Mouse (Mus musculus) hindbrain, embryonic 11.5 days (tissue): ENCODE measurements at regions not wholly inside any gene's neighbourhood (a gene's known extent, or its start where the extent isn't known, plus 50 kb on each side); places are given as distances from the start of the nearest gene placed in this dataset.
A peak's percentile ranks its signal among the peaks of the same experiment; 100 is the strongest.

Source experiments
- ATAC-seq: fragments of 200-750 bp; cut with Nextera tagmentation; 2 replicates; pipeline ENCODE4 v1.8.0; 2017; ENCODE audit warnings: mild to moderate bottlenecking, moderate TSS enrichment, moderate library complexity; ENCODE audit not compliant: low FRiP score
- DNase-seq: peaks from one replicate; pipeline ENCODE4 v3.0.0-alpha.2; 2015; ENCODE audit warnings: low spot score
- H3K27ac ChIP-seq: fragments of 300-500 bp; sonication (generic); 2 replicates; pipeline ENCODE4 v1.5.1; 2014; ENCODE audit warnings: mild to moderate bottlenecking, low read depth, low read length
- H3K27me3 ChIP-seq: fragments of 300-500 bp; sonication (generic); 2 replicates; pipeline ENCODE4 v1.6.1; 2014; ENCODE audit warnings: mild to moderate bottlenecking, low read length, moderate library complexity, mixed read lengths; ENCODE audit not compliant: control insufficient read depth, insufficient read depth
- H3K36me3 ChIP-seq: fragments of 300-500 bp; sonication (generic); 2 replicates; pipeline ENCODE4 v1.6.1; 2014; ENCODE audit warnings: mild to moderate bottlenecking, low read length, moderate library complexity, mixed read lengths; ENCODE audit not compliant: control insufficient read depth, insufficient read depth
- H3K4me1 ChIP-seq: fragments of 300-500 bp; sonication (generic); replicated peaks from 2 replicates; pipeline ENCODE4 v1.6.1; 2014; ENCODE audit warnings: low read length, mixed read lengths; ENCODE audit not compliant: control insufficient read depth, insufficient read depth
- H3K4me2 ChIP-seq: fragments of 300-500 bp; sonication (generic); replicated peaks from 2 replicates; pipeline ENCODE4 v1.6.1; 2014; ENCODE audit warnings: mild to moderate bottlenecking, low read depth, low read length
- H3K4me3 ChIP-seq: fragments of 300-500 bp; sonication (generic); 2 replicates; pipeline ENCODE4 v1.5.1; 2014; ENCODE audit warnings: low read depth, low read length
- H3K9ac ChIP-seq: fragments of 300-500 bp; sonication (generic); 2 replicates; pipeline ENCODE4 v1.6.1; 2014; ENCODE audit warnings: low read depth, low read length
- H3K9me3 ChIP-seq: fragments of 300-500 bp; sonication (generic); 2 replicates; pipeline ENCODE4 v1.6.1; 2016; ENCODE audit warnings: low read length; ENCODE audit not compliant: control insufficient read depth
- WGBS: fragments of 180-500 bp; shearing (Covaris S2); extraction: QIAGEN DNeasy Blood & Tissue Kit; methylation state at CpG from one replicate; pipeline ENCODE4 v1.1.7; 2014; 5-methylcytosine and 5-hydroxymethylcytosine counted together

DNA sequence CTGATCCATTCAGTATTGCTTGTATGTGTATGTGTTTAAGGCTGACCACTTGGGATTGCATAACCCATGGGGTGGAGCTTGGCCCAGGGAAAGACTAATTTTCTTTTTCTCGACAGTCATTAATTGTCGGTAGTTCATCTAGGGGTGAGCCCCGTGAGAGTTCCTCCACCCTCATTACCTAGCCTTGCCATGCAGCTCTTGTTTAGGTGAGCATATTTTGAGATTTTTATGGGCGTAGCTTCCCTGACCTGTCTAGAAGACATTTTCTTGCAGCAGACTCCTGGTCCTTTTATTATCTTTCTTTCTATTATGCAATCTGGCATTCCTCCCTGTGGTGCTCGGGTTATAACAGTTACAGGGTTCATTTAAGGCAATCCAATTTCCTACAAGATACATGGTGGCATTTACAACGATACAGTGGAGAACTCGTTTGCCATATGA, 74.4 kb upstream of the Raph1 start:
- H3K9me3 ChIP-seq = no peaks in the 10 kb centered on the region
- H3K27ac ChIP-seq = no peak overlapping the region
- 82% methylated on average over 7 of the region's 7 CpGs for WGBS
- no peak overlapping the region for H3K9ac ChIP-seq
- no peak overlapping the region for H3K4me3 ChIP-seq
- DNase-seq (no peak), ATAC-seq (no peak)
- H3K27me3 ChIP-seq = no peaks in the 10 kb centered on the region
- H3K4me2 ChIP-seq = no peak overlapping the region
- H3K4me1 ChIP-seq = no peaks in the 10 kb centered on the region
- no peaks in the 10 kb centered on the region for H3K36me3 ChIP-seq

DNA sequence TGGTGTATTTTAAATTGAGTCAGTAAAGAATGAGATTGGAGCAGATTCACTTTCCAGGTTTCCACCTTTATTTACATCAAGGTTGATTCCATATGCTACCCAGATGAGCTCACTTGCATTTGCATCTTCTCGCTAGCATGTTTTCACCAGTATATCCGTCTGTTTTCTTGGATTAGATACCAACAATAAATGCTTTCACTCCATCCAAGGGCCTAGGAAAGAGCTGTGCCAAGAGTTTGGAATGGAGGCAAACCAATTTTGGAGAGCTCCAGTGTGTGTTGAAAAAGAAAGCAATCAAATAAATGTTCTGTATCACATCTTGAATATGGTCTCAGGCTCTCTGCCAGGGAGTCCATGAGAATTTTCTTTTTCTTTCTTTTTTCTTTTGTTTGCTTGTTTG, 72.6 kb upstream of the Raph1 start:
- Histone ChIP-seq H3K4me1 (no peaks in the 10 kb centered on the region), H3K27me3 (no peaks in the 10 kb centered on the region), H3K4me2 (no peak overlapping the region), H3K4me3 (no peak overlapping the region), H3K9ac (no peak overlapping the region), H3K9me3 (no peaks in the 10 kb centered on the region), H3K36me3 (no peaks in the 10 kb centered on the region), H3K27ac (no peak overlapping the region)
- DNase-seq (no peak), ATAC-seq (no peak)
- 92% methylated on average over 2 of the region's 2 CpGs for WGBS

DNA sequence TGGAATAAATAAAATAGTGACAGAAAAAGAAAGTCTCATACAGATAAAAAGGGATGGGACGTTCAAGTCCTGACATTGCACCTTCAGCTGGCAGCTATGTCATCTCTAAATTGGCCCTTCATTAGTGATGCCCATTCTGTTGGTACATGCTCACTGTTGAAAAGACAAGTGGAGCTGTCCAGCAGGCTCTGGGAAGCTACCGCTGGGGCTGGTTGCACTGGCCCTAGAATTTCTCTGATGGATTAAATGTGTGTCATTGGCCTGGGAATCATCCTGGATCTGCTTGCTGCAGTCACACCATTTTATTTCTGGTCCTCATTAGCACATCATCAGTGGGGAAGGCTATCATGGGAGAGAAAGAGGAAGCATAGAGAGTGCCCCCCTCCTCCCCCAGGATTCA, 72.2 kb upstream of the Raph1 start:
- H3K9ac ChIP-seq = no peak overlapping the region
- ATAC-seq = no peak
- H3K36me3 ChIP-seq = no peaks in the 10 kb centered on the region
- no peaks in the 10 kb centered on the region for H3K27me3 ChIP-seq
- H3K9me3 ChIP-seq = no peaks in the 10 kb centered on the region
- no peak overlapping the region for H3K4me2 ChIP-seq
- 78% methylated on average over 2 of the region's 2 CpGs for WGBS
- no peak overlapping the region for H3K4me3 ChIP-seq
- no peak for DNase-seq
- no peaks in the 10 kb centered on the region for H3K4me1 ChIP-seq
- H3K27ac ChIP-seq = no peak overlapping the region

DNA sequence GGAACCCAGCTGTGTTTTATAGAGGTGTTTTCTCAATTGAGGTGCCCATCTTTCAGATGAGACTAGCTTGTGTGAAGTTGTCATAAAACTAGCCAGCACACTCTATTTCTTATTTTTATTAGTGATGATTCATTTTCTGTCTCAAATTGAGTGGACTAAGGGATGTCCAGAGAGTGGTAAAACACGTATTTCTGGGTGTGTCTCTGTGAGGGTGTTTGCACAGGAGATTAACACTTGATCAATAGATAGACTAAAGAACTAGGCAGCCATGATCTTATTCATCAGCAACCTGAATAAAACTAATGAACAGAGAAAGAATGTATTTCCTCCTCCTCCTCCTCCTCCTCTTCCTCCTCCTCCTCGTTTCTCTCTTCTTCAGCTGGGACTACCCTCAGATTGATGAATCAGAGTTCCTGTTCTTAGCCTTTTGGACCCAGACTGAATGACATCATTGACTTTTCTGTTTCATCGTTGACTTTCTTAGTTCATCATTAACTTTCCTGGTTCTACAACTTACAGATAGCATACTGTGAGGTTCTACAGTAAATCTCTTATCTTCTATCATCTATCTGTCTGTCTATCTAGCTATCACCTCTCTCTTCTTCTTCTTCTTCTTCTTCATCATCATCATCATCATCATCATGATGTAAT, 70.0 kb upstream of the Raph1 start:
- Histone ChIP-seq H3K9ac (no peak overlapping the region), H3K4me3 (no peak overlapping the region), H3K9me3 (no peaks in the 10 kb centered on the region), H3K4me2 (no peak overlapping the region), H3K27ac (no peak overlapping the region), H3K36me3 (no peaks in the 10 kb centered on the region), H3K4me1 (no peaks in the 10 kb centered on the region), H3K27me3 (no peaks in the 10 kb centered on the region)
- no peak for ATAC-seq
- 83% methylated on average over 3 of the region's 3 CpGs for WGBS
- DNase-seq = no peak

DNA sequence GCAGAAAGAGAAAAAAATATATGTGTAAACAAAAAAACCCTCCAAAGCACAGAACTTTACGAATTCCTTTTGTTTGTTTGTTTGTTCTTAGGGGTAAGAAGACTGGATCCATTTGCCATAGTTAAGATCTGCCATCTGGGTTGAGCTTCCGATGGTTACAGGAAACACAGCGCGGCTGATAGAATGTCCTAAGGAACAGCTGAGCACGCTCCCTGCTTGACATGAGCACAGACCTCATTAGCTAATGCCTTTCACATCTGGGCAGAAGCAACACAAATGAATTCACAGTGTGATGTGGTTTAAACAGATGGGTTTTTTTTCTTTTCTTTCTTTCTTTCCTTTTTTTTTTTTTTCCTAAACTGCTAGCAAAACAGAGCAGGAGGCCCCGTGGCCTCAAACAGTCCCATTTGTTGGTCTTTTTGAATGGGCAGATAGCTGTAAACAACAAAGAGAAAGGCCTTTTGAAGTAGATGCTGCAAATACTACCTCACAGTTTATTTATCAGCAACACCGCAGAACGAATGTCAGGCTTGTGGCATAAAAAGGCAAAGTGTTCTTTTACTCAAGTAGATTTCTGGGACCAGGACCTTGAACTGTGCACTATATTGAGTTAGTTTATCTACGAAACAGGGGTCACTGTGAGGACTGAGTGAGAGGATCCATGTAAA, 61.0 kb upstream of the Raph1 start:
- Histone ChIP-seq H3K27me3 (no peaks in the 10 kb centered on the region), H3K4me3 (no peak overlapping the region), H3K36me3 (no peaks in the 10 kb centered on the region), H3K9ac (no peak overlapping the region), H3K4me2 (no peak overlapping the region), H3K27ac (peak overlapping the region; percentile 7; the same call in 1 of the 2 replicates), H3K9me3 (no peaks in the 10 kb centered on the region), H3K4me1 (peaks cover 3% of the 10 kb centered on the region; the same call in 1 of the 2 replicates)
- 38% methylated on average over 9 of the region's 9 CpGs for WGBS
- DNase-seq (peak; percentile 46), ATAC-seq (0 out of 2 replicates have a peak, but pooled peaks have one; percentile 35)

DNA sequence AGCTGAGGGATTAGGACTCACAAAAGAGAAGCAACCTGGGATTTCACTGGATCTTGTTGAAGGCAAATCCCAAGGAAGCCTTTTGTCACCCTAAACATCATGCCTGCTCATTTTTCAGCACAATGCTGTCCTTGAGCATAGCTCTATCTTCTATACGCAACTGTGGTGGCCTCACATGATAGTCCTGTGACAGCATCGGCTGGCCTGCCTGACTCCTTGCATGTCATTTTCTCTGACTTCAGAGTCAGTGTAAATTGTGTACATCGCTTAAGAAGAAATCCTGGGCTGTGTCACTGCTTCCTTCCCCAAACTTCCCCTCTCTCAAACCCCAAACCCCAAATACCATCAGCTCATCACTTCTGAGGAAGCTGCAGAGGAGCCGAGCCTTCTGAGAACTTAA, 60.5 kb upstream of the Raph1 start:
- peak; percentile 13 for DNase-seq
- H3K27me3 ChIP-seq = no peaks in the 10 kb centered on the region
- H3K4me3 ChIP-seq = no peak overlapping the region
- peaks cover 3% of the 10 kb centered on the region; the same call in 1 of the 2 replicates for H3K4me1 ChIP-seq
- no peaks in the 10 kb centered on the region for H3K9me3 ChIP-seq
- no peak overlapping the region for H3K27ac ChIP-seq
- H3K9ac ChIP-seq = no peak overlapping the region
- no peak overlapping the region for H3K4me2 ChIP-seq
- no peaks in the 10 kb centered on the region for H3K36me3 ChIP-seq
- WGBS = 48% methylated on average over 4 of the region's 4 CpGs
- no peak for ATAC-seq

DNA sequence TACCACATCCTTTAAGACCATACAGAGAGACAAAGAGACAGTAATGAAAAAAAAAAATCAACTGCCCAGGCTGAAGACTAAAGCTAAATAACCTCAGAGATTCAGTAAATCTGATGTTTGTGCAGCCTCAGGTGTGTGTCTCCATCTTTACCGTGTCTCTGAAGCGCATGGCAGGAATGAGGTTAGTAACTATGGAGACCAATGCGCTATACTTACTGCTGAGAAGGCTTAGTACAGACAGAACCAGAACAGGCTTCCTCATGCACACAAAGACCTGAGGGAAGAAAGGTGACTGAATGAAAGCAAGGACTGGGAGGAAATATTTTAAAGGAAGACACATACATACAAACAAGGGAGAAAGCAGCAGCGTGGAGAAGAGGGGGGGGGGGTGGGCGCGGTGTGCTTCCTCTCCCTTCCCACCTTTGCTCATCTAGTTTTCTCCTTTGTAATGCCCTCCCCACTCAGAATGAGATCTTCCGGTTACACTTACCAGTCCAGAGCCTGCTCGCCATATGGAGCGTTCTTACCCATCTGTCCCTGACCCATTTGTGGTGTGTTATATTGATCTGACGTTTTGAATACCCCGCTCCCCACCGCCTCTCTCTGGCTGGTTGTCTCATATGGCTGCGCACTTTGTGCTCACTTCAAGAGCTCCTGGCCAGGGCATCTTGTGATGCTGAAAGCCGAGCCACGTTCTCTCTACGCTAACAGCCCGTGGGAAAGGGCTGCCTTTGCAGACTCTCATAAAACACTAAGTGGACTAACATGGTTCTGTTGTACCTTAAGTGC, 59.0 kb upstream of the Raph1 start:
- H3K9me3 ChIP-seq = no peaks in the 10 kb centered on the region
- no peak overlapping the region for H3K27ac ChIP-seq
- H3K36me3 ChIP-seq = no peaks in the 10 kb centered on the region
- no peaks in the 10 kb centered on the region for H3K27me3 ChIP-seq
- peak; percentile 16 for DNase-seq
- no peak overlapping the region for H3K4me3 ChIP-seq
- peaks cover 3% of the 10 kb centered on the region; the same call in 1 of the 2 replicates for H3K4me1 ChIP-seq
- WGBS = 78% methylated on average over 14 of the region's 17 CpGs
- no peak overlapping the region for H3K4me2 ChIP-seq
- H3K9ac ChIP-seq = no peak overlapping the region
- ATAC-seq = no peak

DNA sequence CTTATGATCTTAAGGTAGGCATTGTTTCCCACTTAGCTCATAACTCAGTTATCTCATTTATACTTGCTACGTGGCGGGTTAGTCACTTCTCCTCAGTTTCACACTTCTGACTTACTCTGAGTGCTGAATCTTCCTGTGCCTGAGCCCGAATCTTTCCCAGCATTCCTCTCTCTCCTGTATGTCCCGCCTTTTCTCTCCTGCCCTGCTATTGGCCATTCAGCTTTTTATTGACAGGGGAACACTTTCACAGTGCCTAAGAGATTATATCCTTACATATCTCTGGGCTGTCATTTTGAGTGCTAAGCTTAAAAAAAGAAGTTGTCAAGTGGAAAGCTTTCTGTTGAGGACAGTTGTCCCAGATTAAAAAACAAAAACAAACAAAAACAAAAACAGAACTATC, 57.3 kb upstream of the Raph1 start:
- Histone ChIP-seq H3K27me3 (no peaks in the 10 kb centered on the region), H3K27ac (no peak overlapping the region), H3K4me2 (no peak overlapping the region), H3K36me3 (no peaks in the 10 kb centered on the region), H3K9ac (no peak overlapping the region), H3K9me3 (no peaks in the 10 kb centered on the region), H3K4me1 (peaks cover 3% of the 10 kb centered on the region; the same call in 1 of the 2 replicates), H3K4me3 (no peak overlapping the region)
- ATAC-seq (no peak), DNase-seq (no peak)
- WGBS = 92% methylated on average over 4 of the region's 4 CpGs
